Comparison of ENCODE assay signal across 8 mouse cellular contexts in the genomic region with DNA sequence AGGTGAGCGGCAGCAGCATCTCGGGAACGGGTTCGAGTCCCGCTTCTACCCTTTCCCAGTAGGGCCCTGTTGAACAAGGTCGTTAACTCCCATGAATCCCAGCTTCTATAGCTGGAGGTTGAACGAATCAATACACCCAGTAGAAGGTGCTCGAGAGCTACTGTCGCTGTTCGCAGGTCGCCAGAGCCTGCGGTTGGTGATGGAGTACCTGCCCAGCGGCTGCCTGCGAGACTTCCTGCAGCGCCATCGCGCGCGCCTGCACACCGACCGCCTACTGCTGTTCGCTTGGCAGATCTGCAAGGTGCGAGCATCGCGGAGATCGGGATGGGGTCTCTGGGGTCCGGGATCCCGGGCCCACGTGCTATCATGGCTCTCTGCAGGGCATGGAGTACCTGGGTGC. TPM values are rescaled to one million over a fixed set of nuclear protein-coding genes. Genes with fewer than 3 reads are reported as not detected.
A peak's percentile ranks its signal among the peaks of the same experiment; 100 is the strongest.
DNase-seq lines count a peak whose midpoint lies in the region; ATAC-seq and TF ChIP-seq lines count a peak whose summit lies in the region.

No protein-coding gene starts in this region.

- DNase-seq in heart, postnatal 10 days = no peak
- DNase-seq in brain, embryonic 14.5 days (ENCODE audit: low read depth) = peak; percentile 71
- DNase-seq in hindbrain, embryonic 11.5 days (ENCODE audit: low spot score) = peak; percentile 46
- no peak for DNase-seq in natural killer cell, adult 2 months (ENCODE audit: low spot score in 2 of 2)
- no peak for DNase-seq in thymus, postnatal 4 days
- no peak for DNase-seq in layer of hippocampus, postnatal 36 days

- H3K4me2 ChIP-seq in heart, embryonic 16.5 days (ENCODE audit: low read depth, low read length) = peak overlapping the region; percentile 61
- H3K4me2 ChIP-seq in hindbrain, embryonic 11.5 days (replicated peaks; ENCODE audit: low read depth, low read length) = peak overlapping the region; percentile 31
- peak overlapping the region; percentile 86 for H3K4me2 ChIP-seq in midbrain, embryonic 15.5 days

- H3K27ac ChIP-seq in heart, embryonic 16.5 days (ENCODE audit: low read length) = no peak overlapping the region
- H3K27ac ChIP-seq in hindbrain, embryonic 11.5 days (ENCODE audit: low read depth, low read length) = no peak overlapping the region
- H3K27ac ChIP-seq in midbrain, embryonic 15.5 days = peak overlapping the region; percentile 33; the same call in 1 of the 2 replicates

- peaks cover 12% of the 10 kb centered on the region for H3K4me1 ChIP-seq in heart, embryonic 16.5 days (ENCODE audit: control insufficient read depth, insufficient read depth, low read length)
- 0 out of 2 replicates have a peak, but pooled peaks cover 3% of the 10 kb centered on the region for H3K4me1 ChIP-seq in hindbrain, embryonic 11.5 days (replicated peaks; ENCODE audit: control insufficient read depth, insufficient read depth, low read length)
- H3K4me1 ChIP-seq in midbrain, embryonic 15.5 days = peaks cover 23% of the 10 kb centered on the region

- no peaks in the 10 kb centered on the region for H3K36me3 ChIP-seq in heart, embryonic 16.5 days (ENCODE audit: control insufficient read depth, insufficient read depth)
- H3K36me3 ChIP-seq in hindbrain, embryonic 11.5 days (ENCODE audit: control insufficient read depth, insufficient read depth, low read length) = no peaks in the 10 kb centered on the region
- no peaks in the 10 kb centered on the region for H3K36me3 ChIP-seq in midbrain, embryonic 15.5 days (replicated peaks)

- peak; percentile 48; the same call in 1 of the 2 replicates for TF ChIP-seq CTCF in brain, embryonic 14.5 days (IDR thresholded peaks at IDR 0.05; ENCODE audit: borderline replicate concordance, extremely low read depth, insufficient read depth, insufficient read length)

- H3K4me3 ChIP-seq in heart, embryonic 16.5 days (ENCODE audit: low read length) = peak overlapping the region; percentile 33
- peak overlapping the region; percentile 19 for H3K4me3 ChIP-seq in hindbrain, embryonic 11.5 days (ENCODE audit: low read depth, low read length)
- peak overlapping the region; percentile 46 for H3K4me3 ChIP-seq in midbrain, embryonic 15.5 days

- TF ChIP-seq POLR2A in brain, embryonic 14.5 days (IDR thresholded peaks at IDR 0.05; ENCODE audit: borderline replicate concordance, extremely low read depth, insufficient read depth, insufficient read length, poor library complexity, severe bottlenecking) = no peak

- ATAC-seq in heart, embryonic 16.5 days (replicated peaks; ENCODE audit: extremely low read depth, insufficient read depth, low FRiP score) = no peak
- peak; percentile 8; the same call in 1 of the 2 replicates for ATAC-seq in hindbrain, embryonic 11.5 days (ENCODE audit: low FRiP score)
- ATAC-seq in midbrain, embryonic 15.5 days (replicated peaks) = peak; percentile 62

- 17% methylated on average over 29 of the region's 29 CpGs for WGBS in heart, embryonic 16.5 days
- 3% methylated on average over 29 of the region's 29 CpGs for WGBS in hindbrain, embryonic 11.5 days
- 2% methylated on average over 29 of the region's 29 CpGs for WGBS in midbrain, embryonic 15.5 days

- intact Hi-C loops in heart, postnatal 10 days (cut with DNase I) = no loop called here

- H3K9me3 ChIP-seq in heart, embryonic 16.5 days (replicated peaks; ENCODE audit: control insufficient read depth, low read length) = no peaks in the 10 kb centered on the region
- no peaks in the 10 kb centered on the region for H3K9me3 ChIP-seq in hindbrain, embryonic 11.5 days (ENCODE audit: control insufficient read depth, low read length)
- H3K9me3 ChIP-seq in midbrain, embryonic 15.5 days = no peaks in the 10 kb centered on the region

- H3K27me3 ChIP-seq in heart, embryonic 16.5 days (ENCODE audit: control insufficient read depth, insufficient read depth, low read length) = peaks cover 93% of the 10 kb centered on the region
- peaks cover 100% of the 10 kb centered on the region for H3K27me3 ChIP-seq in hindbrain, embryonic 11.5 days (ENCODE audit: control insufficient read depth, insufficient read depth, low read length)
- H3K27me3 ChIP-seq in midbrain, embryonic 15.5 days (replicated peaks) = peaks cover 100% of the 10 kb centered on the region

- no peak overlapping the region for H3K9ac ChIP-seq in heart, embryonic 16.5 days (ENCODE audit: low read length)
- no peak overlapping the region for H3K9ac ChIP-seq in hindbrain, embryonic 11.5 days (ENCODE audit: low read depth, low read length)
- peak overlapping the region; percentile 53 for H3K9ac ChIP-seq in midbrain, embryonic 15.5 days

RNA-seq across cellular contexts. Expression of gene Insl3, which starts 3.4 kb away (rescaled TPM):
- 2.1 and 3.4 TPM in 2 replicates for polyA plus RNA-seq in heart, embryonic 16.5 days (2015; fragmentation: Nextera tagmentation; extraction: Ambion mirVana)
- 1 to 10 TPM; 5.1 to 5.4 TPM for total RNA-seq in heart, postnatal 10 days (2021)
- 0.60 and 1.1 TPM in 2 replicates for polyA plus RNA-seq in brain, embryonic 14.5 days (2012; rRNA removed)
- polyA plus RNA-seq in hindbrain, embryonic 11.5 days (2014; fragmentation: Nextera tagmentation; extraction: Ambion mirVana) = 0.35 and 0.37 TPM in 2 replicates
- polyA plus RNA-seq in midbrain, embryonic 15.5 days (2015; fragmentation: Nextera tagmentation; extraction: Ambion mirVana) = 0.37 and 1.5 TPM in 2 replicates
- total RNA-seq in layer of hippocampus, postnatal 36 days (2021) = 1 to 10 TPM in 1 of 2 experiments, not detected in 1; 3.6 TPM

RNA-seq across cellular contexts. Expression of gene Jak3, which starts 9.5 kb away (rescaled TPM):
- 9.9 and 11.3 TPM in 2 replicates for polyA plus RNA-seq in heart, embryonic 16.5 days (2015; fragmentation: Nextera tagmentation; extraction: Ambion mirVana)
- total RNA-seq in heart, postnatal 10 days (2021) = 10 to 100 TPM; 14.3 to 15.0 TPM
- 3.7 and 5.1 TPM in 2 replicates for polyA plus RNA-seq in brain, embryonic 14.5 days (2012; rRNA removed)
- 0.99 and 1.4 TPM in 2 replicates for polyA plus RNA-seq in hindbrain, embryonic 11.5 days (2014; fragmentation: Nextera tagmentation; extraction: Ambion mirVana)
- 5.2 and 5.8 TPM in 2 replicates for polyA plus RNA-seq in midbrain, embryonic 15.5 days (2015; fragmentation: Nextera tagmentation; extraction: Ambion mirVana)
- 1 to 10 TPM; 5.2 TPM for total RNA-seq in layer of hippocampus, postnatal 36 days (2021)

RNA-seq across cellular contexts. Expression of gene Unc13a, which starts 14.0 kb away (rescaled TPM):
- 0.47 and 0.72 TPM in 2 replicates for polyA plus RNA-seq in heart, embryonic 16.5 days (2015; fragmentation: Nextera tagmentation; extraction: Ambion mirVana)
- total RNA-seq in heart, postnatal 10 days (2021) = 1 to 10 TPM; 1.1 to 1.5 TPM
- polyA plus RNA-seq in brain, embryonic 14.5 days (2012; rRNA removed) = 84.9 and 86.4 TPM in 2 replicates
- 7.3 and 9.1 TPM in 2 replicates for polyA plus RNA-seq in hindbrain, embryonic 11.5 days (2014; fragmentation: Nextera tagmentation; extraction: Ambion mirVana)
- 26.9 and 27.4 TPM in 2 replicates for polyA plus RNA-seq in midbrain, embryonic 15.5 days (2015; fragmentation: Nextera tagmentation; extraction: Ambion mirVana)
- 100 to 1,000 TPM; 268 to 288 TPM for total RNA-seq in layer of hippocampus, postnatal 36 days (2021)

RNA-seq across cellular contexts. Expression of gene B3gnt3, which starts 16.0 kb away (rescaled TPM):
- 4.0 and 4.3 TPM in 2 replicates for polyA plus RNA-seq in heart, embryonic 16.5 days (2015; fragmentation: Nextera tagmentation; extraction: Ambion mirVana)
- total RNA-seq in heart, postnatal 10 days (2021) = 10 to 100 TPM; 12.0 to 12.2 TPM
- 0.45 and 0.46 TPM in 2 replicates for polyA plus RNA-seq in brain, embryonic 14.5 days (2012; rRNA removed)
- polyA plus RNA-seq in hindbrain, embryonic 11.5 days (2014; fragmentation: Nextera tagmentation; extraction: Ambion mirVana) = 0.36 and 0.45 TPM in 2 replicates
- polyA plus RNA-seq in midbrain, embryonic 15.5 days (2015; fragmentation: Nextera tagmentation; extraction: Ambion mirVana) = 0.27 and 0.36 TPM in 2 replicates
- total RNA-seq in layer of hippocampus, postnatal 36 days (2021) = under 1 TPM; 0.40 to 0.91 TPM

RNA-seq across cellular contexts. Expression of gene Fcho1, which starts 39.9 kb away (rescaled TPM):
- 7.6 and 20.4 TPM in 2 replicates for polyA plus RNA-seq in heart, embryonic 16.5 days (2015; fragmentation: Nextera tagmentation; extraction: Ambion mirVana)
- total RNA-seq in heart, postnatal 10 days (2021) = 1 to 10 TPM; 1.3 to 2.4 TPM
- 146 and 203 TPM in 2 replicates for polyA plus RNA-seq in brain, embryonic 14.5 days (2012; rRNA removed)
- 13.6 and 15.0 TPM in 2 replicates for polyA plus RNA-seq in hindbrain, embryonic 11.5 days (2014; fragmentation: Nextera tagmentation; extraction: Ambion mirVana)
- 96.0 and 102 TPM in 2 replicates for polyA plus RNA-seq in midbrain, embryonic 15.5 days (2015; fragmentation: Nextera tagmentation; extraction: Ambion mirVana)
- total RNA-seq in layer of hippocampus, postnatal 36 days (2021) = 100 to 1,000 TPM; 103 to 114 TPM

Comparison
In these comparisons a context has a peak if more than half of its experiments do, and no peak if none do; other contexts are left out.
1. H3K4me2 ChIP-seq: peak in every context shown above with its lines; median percentile 86 in midbrain, embryonic 15.5 days; 61 in heart, embryonic 16.5 days; 31 in hindbrain, embryonic 11.5 days.
2. DNase-seq: peak in brain, embryonic 14.5 days (single experiment) and hindbrain, embryonic 11.5 days (single experiment); none in heart, postnatal 10 days (0 of 2), natural killer cell, adult 2 months (0 of 2), thymus, postnatal 4 days (single experiment) and layer of hippocampus, postnatal 36 days (0 of 2).
3. Peak in every context shown above with its lines, with median percentiles within 50 percentile points of each other: H3K4me3 ChIP-seq.